Mouse (Mus musculus): ENCODE measurements around the gene Pold4. TPM values are rescaled to one million over a fixed set of nuclear protein-coding genes. Genes with fewer than 3 reads are reported as not detected.
A peak's percentile ranks its signal among the peaks of the same experiment; 100 is the strongest.

Pold4 gene
- polyA plus RNA-seq, 1 experiment from 2014 or later: 13.1 TPM

DNA sequence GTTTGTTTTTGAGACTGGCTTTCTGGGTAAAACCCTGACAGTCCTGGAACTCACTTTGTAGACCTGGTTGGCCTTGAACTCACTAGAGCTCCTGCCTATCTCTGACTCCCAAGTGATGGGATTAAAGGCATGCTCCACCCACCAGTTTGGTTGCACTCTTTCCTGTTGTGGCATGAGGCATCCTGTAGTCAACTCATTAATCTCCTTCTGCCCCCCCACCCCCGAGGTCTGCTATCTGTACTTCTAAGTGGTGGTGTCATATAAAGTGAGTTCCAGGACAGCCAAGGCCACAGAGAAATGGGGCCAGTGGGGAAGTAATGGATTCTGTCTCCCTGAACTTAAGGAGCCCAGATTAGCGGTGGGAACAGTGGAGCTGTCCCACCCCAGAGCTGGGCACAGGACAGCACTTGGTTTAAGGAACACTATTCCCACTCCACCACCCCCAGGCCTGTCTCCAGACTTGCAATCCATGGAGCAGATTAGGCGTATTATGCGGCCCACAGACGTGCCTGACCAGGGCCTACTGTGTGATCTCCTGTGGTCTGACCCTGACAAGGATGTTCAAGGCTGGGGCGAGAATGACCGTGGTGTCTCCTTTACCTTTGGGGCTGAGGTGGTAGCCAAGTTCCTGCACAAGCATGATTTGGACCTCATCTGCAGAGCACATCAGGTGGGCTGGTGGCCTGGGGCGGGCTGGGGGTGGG is 37.5 kb upstream of the Pold4 start:
- Histone ChIP-seq H3K4me2 (peak overlapping the region; percentile 88; the same call in 1 of the 2 replicates), H3K9ac (no peak overlapping the region), H3K4me3 (replicated peaks) (no peak overlapping the region; the same call in 1 of the 2 replicates), H3K27me3 (no peaks in the 10 kb centered on the region), H3K27ac (replicated peaks) (no peak overlapping the region; the same call in 1 of the 2 replicates), H3K4me1 (replicated peaks) (peaks cover 80% of the 10 kb centered on the region), H3K36me3 (replicated peaks) (peaks cover 63% of the 10 kb centered on the region), H3K9me3 (replicated peaks) (no peaks in the 10 kb centered on the region)
- ATAC-seq (ENCODE audit: insufficient read depth): no peak
- WGBS (ENCODE audit: insufficient replicate concordance): 68% methylated on average over 8 of the region's 8 CpGs

DNA sequence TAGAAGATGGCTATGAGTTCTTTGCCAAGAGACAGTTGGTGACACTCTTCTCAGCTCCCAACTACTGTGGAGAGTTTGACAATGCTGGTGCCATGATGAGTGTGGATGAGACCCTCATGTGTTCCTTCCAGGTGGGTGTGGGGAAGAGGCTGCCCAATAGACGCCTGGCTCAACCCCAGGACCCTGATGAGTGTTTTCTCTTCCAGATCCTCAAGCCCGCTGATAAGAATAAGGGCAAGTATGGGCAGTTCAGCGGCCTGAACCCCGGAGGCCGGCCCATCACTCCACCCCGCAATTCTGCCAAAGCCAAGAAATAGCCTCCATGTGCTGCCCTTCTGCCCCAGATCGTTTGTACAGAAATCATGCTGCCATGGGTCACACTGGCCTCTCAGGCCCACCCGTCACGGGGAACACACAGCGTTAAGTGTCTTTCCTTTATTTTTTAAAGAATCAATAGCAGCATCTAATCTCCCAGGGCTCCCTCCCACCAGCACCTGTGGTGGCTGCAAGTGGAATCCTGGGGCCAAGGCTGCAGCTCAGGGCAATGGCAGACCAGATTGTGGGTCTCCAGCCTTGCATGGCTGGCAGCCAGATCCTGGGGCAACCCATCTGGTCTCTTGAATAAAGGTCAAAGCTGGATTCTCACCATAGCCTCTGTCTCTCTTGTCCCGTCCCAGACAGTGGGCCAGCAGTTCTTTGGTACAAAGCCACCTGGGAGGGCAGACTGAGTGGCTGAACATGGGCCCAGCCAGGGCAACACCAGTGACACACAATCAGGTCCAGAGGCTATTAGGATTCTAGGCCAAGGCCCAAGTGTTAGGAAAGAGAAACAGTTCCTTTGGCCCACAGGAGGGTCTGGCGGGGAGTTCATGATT is 36.7 kb upstream of the Pold4 start:
- no peak overlapping the region for H3K4me2 ChIP-seq
- 75% methylated on average over 12 of the region's 12 CpGs for WGBS (ENCODE audit: insufficient replicate concordance)
- ATAC-seq (ENCODE audit: insufficient read depth): no peak
- peaks cover 89% of the 10 kb centered on the region for H3K4me1 ChIP-seq (replicated peaks)
- no peak overlapping the region for H3K4me3 ChIP-seq (replicated peaks)
- 0 out of 2 replicates have a peak overlapping the region, but pooled peaks have one; percentile 14 for H3K27ac ChIP-seq (replicated peaks)
- H3K9me3 ChIP-seq (replicated peaks): no peaks in the 10 kb centered on the region
- no peak overlapping the region for H3K9ac ChIP-seq
- H3K27me3 ChIP-seq: no peaks in the 10 kb centered on the region
- H3K36me3 ChIP-seq (replicated peaks): peaks cover 72% of the 10 kb centered on the region

DNA sequence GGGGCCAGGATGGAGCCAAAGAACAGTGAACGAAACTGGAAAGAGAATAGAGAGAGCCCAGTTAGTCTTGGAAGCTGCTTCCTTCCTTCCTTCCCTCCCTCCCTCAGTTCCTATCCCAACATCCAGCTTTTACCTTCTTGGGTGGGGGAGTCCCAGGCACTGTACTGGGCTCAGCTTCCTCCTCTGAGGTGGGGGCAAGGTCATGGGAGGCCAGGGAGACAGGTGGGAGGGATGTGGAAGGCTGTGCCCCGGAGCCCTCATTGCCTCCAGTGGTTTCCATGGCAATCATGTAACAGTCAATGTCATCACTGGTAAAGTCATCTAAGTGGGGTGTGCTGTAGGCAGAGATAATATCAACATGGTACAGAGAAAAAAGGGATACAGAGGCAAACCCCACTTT is 35.7 kb upstream of the Pold4 start:
- no peaks in the 10 kb centered on the region for H3K27me3 ChIP-seq
- no peak overlapping the region for H3K9ac ChIP-seq
- no peak overlapping the region for H3K4me3 ChIP-seq (replicated peaks)
- peaks cover 76% of the 10 kb centered on the region for H3K36me3 ChIP-seq (replicated peaks)
- no peak overlapping the region for H3K4me2 ChIP-seq
- H3K4me1 ChIP-seq (replicated peaks): peaks cover 91% of the 10 kb centered on the region
- H3K27ac ChIP-seq (replicated peaks): peak overlapping the region; percentile 19
- 72% methylated on average over 2 of the region's 2 CpGs for WGBS (ENCODE audit: insufficient replicate concordance)
- ATAC-seq (ENCODE audit: insufficient read depth): no peak
- no peaks in the 10 kb centered on the region for H3K9me3 ChIP-seq (replicated peaks)

DNA sequence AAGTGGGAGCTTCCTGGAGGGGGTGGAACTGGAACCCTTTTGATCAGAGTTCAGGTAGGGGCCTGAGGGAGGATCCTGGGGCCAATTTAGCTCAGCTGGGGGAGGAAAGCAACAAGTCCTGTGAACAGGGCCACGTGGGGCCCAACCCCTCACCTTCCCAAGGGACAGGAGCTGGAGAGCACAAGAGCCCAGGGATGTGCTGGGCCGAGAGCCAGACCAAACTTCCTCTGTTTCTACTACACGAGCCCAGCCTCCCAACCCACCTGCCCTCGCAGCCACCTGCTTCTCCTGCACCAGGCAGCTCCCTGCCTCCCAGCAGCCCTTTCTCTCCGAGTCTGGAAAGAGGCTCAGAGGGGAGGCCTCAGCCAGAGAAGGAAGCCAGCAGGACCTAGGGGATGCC is 35.2 kb upstream of the Pold4 start:
- Histone ChIP-seq H3K4me1 (replicated peaks) (peaks cover 86% of the 10 kb centered on the region), H3K4me2 (no peak overlapping the region), H3K9ac (no peak overlapping the region), H3K9me3 (replicated peaks) (no peaks in the 10 kb centered on the region), H3K27ac (replicated peaks) (no peak overlapping the region; the same call in 1 of the 2 replicates), H3K27me3 (no peaks in the 10 kb centered on the region), H3K4me3 (replicated peaks) (no peak overlapping the region), H3K36me3 (replicated peaks) (peaks cover 76% of the 10 kb centered on the region)
- ATAC-seq (ENCODE audit: insufficient read depth): no peak
- WGBS (ENCODE audit: insufficient replicate concordance): 43% methylated on average over 5 of the region's 5 CpGs

DNA sequence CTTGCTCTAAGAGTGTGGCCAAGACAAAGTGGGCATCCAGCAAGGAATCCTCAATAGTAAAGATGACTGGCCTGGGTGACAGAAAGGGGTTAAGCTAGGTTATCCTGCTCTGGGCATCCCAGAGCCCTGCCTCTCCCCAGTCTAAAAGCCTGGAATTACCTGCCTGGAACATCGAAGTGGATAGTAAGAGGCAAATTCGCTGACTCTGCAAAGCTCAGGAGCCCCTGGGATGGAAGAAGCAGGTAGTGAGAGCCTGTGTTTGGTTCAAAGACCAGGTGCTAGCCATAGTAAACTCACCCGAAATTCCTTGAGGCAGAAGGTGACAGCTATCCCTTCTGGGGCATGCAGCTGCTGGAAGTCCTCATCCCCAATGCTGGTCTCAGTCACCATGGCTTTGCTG is 34.5 kb upstream of the Pold4 start:
- Histone ChIP-seq H3K36me3 (replicated peaks) (peaks cover 76% of the 10 kb centered on the region), H3K9me3 (replicated peaks) (no peaks in the 10 kb centered on the region), H3K4me2 (no peak overlapping the region), H3K27ac (replicated peaks) (0 out of 2 replicates have a peak overlapping the region, but pooled peaks have one; percentile 34), H3K9ac (no peak overlapping the region), H3K4me3 (replicated peaks) (no peak overlapping the region), H3K4me1 (replicated peaks) (peaks cover 91% of the 10 kb centered on the region), H3K27me3 (0 out of 2 replicates have a peak, but pooled peaks cover under 1% of the 10 kb centered on the region)
- WGBS (ENCODE audit: insufficient replicate concordance): 58% methylated on average over 3 of the region's 3 CpGs
- no peak for ATAC-seq (ENCODE audit: insufficient read depth)

DNA sequence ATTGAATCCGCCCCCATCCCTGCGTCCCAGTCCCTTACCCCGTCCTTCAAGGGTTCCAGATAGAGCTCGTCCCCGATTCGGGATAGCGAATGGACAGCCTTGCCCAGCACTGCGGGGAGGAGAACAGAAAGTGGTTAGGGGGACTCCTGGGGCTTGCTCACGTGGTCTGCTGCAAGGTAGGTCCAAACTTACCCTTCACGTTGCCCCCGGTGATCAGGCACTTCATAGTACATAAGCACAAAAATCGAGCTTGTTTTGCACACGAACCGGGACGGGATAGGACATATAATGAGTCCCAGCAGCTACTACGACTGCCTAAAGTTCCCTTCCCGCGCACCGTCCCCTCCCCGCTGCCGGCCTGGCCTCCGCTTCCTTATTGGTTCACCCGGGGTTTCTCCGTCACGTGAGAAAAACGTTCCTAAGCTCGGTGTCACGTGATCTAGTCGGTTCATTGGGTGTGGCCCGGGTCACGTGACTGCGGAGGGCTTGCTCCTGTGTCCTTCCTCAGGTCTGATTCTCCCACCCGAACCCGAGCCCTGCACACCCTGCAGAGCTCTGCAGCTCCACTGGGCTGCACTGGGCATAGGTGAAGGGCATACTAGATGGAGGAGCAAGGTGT is 30.3 kb upstream of the Pold4 start, which contains the start of gene Rad9a:
TSS of gene Rad9a (minus strand) at position 372 of the 619 bp plus-strand sequence.
- H3K4me2 ChIP-seq: peak within 1 kb of the TSS; percentile 91

DNA sequence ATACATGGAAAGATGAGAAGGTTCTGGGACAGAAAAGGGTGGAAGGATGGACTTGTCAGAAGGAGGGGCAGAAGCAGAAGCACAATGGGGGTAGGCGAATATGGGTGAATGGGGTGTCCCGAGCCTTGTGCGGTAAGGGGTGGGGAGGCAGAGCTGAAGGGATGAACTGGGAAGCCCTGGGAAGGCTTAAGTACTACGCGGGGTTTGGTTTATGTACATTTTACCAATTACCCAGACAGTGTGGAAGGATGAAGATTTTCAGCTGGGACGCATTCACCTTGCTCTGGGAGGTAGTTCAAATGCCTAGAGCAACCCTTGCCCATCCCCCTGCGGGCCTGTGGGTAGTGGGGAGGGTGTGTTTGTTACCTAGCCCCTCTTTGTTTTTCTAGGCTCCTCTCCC is 29.6 kb upstream of the Pold4 start:
- H3K9ac ChIP-seq: peak overlapping the region; percentile 53; the same call in 1 of the 2 replicates
- peaks cover 33% of the 10 kb centered on the region for H3K36me3 ChIP-seq (replicated peaks)
- peak overlapping the region; percentile 91 for H3K4me2 ChIP-seq
- H3K27me3 ChIP-seq: peaks cover 47% of the 10 kb centered on the region
- ATAC-seq (ENCODE audit: insufficient read depth): no peak
- H3K27ac ChIP-seq (replicated peaks): no peak overlapping the region
- H3K4me1 ChIP-seq (replicated peaks): peaks cover 60% of the 10 kb centered on the region
- H3K9me3 ChIP-seq (replicated peaks): no peaks in the 10 kb centered on the region
- H3K4me3 ChIP-seq (replicated peaks): peak overlapping the region; percentile 77
- WGBS (ENCODE audit: insufficient replicate concordance): 41% methylated on average over 7 of the region's 7 CpGs

More for the DNA sequence above, 30.3 kb upstream of the Pold4 start, which contains the start of gene Rad9a:
- peaks cover 39% of the 10 kb centered on the region for H3K27me3 ChIP-seq
- H3K9ac ChIP-seq: peak within 1 kb of the TSS; percentile 78
- peak within 1 kb of the TSS; percentile 79 for H3K27ac ChIP-seq (replicated peaks)
- ATAC-seq (ENCODE audit: insufficient read depth): peak; percentile 84
- peaks cover 67% of the 10 kb centered on the region for H3K4me1 ChIP-seq (replicated peaks)
- peak within 1 kb of the TSS; percentile 77 for H3K4me3 ChIP-seq (replicated peaks)
- WGBS (ENCODE audit: insufficient replicate concordance): under 1% methylated on average over 34 of the region's 34 CpGs
- no peaks in the 10 kb centered on the region for H3K9me3 ChIP-seq (replicated peaks)
- H3K36me3 ChIP-seq (replicated peaks): peaks cover 40% of the 10 kb centered on the region

DNA sequence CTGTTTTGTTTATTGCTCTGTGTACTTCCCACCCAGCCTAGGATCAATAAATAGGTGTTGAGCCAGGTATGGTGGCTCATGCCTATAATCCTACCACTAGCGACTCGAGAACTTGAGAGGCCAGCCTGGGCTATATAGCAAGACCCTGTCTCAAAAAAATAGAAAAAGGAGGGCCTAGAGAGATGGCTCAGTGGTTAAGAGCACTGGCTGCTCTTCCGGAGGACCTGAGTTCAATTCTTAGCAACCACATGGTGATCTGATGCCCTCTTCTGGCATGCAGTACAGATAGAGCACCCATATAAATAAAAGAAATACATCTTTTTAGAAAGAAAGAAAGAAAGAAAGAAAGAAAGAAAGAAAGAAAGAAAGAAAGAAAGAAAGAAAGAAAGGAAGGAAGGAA is 28.6 kb upstream of the Pold4 start:
- no peak overlapping the region for H3K27ac ChIP-seq (replicated peaks)
- H3K9me3 ChIP-seq (replicated peaks): no peaks in the 10 kb centered on the region
- peaks cover 51% of the 10 kb centered on the region for H3K4me1 ChIP-seq (replicated peaks)

DNA sequence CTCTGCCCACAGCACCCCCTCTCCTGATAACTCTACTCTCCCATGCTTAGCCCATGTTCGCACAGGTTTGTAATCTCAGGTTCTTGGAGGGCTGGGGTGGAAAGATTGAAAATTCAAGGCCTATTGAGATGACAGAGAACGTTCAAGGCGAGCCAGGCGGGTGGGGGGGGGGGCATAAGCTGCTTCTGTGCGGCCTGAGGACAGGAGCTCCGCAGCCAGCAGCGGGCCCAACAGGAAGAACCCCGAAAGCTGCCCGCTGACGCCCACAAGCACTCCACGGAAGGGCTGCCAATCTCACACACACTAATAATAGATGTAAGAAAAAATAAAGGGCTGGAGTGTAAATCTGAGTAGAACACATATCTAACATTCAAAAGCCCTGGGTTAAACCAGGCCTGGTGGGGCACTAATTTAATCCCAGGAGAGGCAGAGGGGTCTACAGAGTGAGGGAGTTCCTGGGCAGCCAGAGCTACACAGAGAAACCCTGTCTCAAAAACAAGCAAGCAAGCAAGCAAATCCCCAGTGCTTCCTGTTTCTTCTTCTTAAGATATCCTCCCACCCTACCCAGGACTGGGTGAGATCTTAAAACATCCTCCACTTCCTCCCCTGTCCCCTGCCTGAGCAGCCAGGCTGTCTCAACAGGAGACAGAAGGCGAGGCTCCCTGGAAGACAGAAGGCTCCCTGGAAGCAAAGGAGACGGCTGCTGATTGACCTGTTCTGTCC is 27.9 kb upstream of the Pold4 start:
- Histone ChIP-seq H3K9ac (no peak overlapping the region), H3K4me2 (peak overlapping the region; percentile 13; the same call in 1 of the 2 replicates), H3K9me3 (replicated peaks) (no peaks in the 10 kb centered on the region), H3K36me3 (replicated peaks) (peaks cover 17% of the 10 kb centered on the region; the same call in 1 of the 2 replicates), H3K4me3 (replicated peaks) (no peak overlapping the region), H3K27ac (replicated peaks) (peak overlapping the region; percentile 51), H3K4me1 (replicated peaks) (peaks cover 46% of the 10 kb centered on the region), H3K27me3 (peaks cover 61% of the 10 kb centered on the region)
- WGBS (ENCODE audit: insufficient replicate concordance): 25% methylated on average over 13 of the region's 13 CpGs
- ATAC-seq (ENCODE audit: insufficient read depth): no peak

More for the DNA sequence above, 28.6 kb upstream of the Pold4 start:
- WGBS (ENCODE audit: insufficient replicate concordance): 37% methylated on average over 3 of the region's 3 CpGs
- no peak for ATAC-seq (ENCODE audit: insufficient read depth)
- H3K27me3 ChIP-seq: peaks cover 57% of the 10 kb centered on the region
- peaks cover 23% of the 10 kb centered on the region; the same call in 1 of the 2 replicates for H3K36me3 ChIP-seq (replicated peaks)
- H3K9ac ChIP-seq: no peak overlapping the region
- no peak overlapping the region for H3K4me2 ChIP-seq
- no peak overlapping the region for H3K4me3 ChIP-seq (replicated peaks)

DNA sequence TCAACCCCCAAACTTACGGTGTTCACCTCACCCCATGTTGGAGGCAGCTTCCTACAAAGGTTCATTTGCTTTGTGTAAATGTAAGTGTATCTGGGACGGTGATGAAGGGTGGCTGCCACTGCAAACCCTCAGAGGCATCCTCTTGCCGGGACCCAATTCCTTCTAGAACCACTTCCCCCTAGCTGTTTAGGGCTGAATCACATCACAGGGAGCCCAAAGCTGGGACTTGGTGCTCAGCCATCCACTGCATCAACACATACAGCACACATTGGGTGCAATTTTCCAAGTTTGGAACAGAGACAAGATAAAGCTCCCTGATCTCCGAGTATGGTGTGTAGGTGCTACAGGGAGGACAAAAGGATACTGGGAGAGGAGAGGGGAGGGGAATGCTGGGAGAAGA is 26.8 kb upstream of the Pold4 start:
- H3K4me2 ChIP-seq: no peak overlapping the region
- ATAC-seq (ENCODE audit: insufficient read depth): no peak
- peaks cover 73% of the 10 kb centered on the region for H3K27me3 ChIP-seq
- H3K9me3 ChIP-seq (replicated peaks): no peaks in the 10 kb centered on the region
- no peak overlapping the region for H3K27ac ChIP-seq (replicated peaks)
- H3K9ac ChIP-seq: no peak overlapping the region
- no peak overlapping the region for H3K4me3 ChIP-seq (replicated peaks)
- peaks cover 5% of the 10 kb centered on the region; the same call in 1 of the 2 replicates for H3K36me3 ChIP-seq (replicated peaks)
- 57% methylated on average over 4 of the region's 4 CpGs for WGBS (ENCODE audit: insufficient replicate concordance)
- peaks cover 34% of the 10 kb centered on the region for H3K4me1 ChIP-seq (replicated peaks)

All from liver, embryonic 15.5 days (tissue).